Mouse (Mus musculus) lung, postnatal 10 days (tissue): ENCODE measurements around the gene Grik2.
"Not testable (repeated sequence)": the region's sequence is repeated elsewhere in the genome, so short reads cannot be mapped to it uniquely, and the experiment has no call there.

Experiments used
- DNase-seq: peaks from one replicate; pipeline ENCODE4 v3.0.0; 2021

Grik2 gene

DNA sequence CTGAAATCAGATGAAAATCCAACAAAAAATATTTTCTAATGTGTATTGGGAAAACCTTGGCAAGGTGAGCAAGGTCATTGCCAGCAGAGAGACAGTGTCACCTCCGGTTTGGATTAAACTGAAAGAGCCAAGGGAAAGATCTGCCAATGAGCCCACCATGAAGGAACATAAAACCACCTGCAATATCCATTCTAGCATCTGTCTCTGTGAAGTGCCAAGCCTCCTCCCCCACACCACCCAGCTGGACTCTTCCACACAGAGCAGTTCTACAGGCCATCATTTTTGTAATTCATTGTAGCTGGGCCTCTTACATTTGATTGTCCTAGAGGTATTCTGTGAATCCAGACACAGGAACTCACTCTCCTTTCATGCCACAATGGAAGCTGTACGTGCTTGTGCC lies 148.7 kb downstream of the Grik2 start:
- DNase-seq, result no peak

DNA sequence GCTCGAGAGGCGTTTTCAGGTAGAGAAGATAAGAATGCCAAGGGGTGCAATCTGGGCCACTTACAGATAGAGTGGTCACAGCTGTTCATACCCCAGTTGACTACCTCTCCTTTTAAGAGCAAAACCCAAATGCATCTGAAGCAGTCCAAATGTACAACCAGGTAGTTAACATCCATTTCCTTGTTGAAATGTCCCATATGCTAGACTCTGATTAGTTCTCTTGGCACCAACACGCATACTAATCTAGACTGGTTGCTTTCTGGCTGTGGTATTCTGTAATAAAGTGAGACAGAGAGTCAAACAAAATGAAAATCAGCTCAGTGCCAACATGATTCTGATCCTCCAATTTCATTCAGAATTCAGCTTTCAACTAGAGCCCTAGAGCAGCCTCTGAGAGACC lies 164.6 kb downstream of the Grik2 start:
- DNase-seq, result no peak

DNA sequence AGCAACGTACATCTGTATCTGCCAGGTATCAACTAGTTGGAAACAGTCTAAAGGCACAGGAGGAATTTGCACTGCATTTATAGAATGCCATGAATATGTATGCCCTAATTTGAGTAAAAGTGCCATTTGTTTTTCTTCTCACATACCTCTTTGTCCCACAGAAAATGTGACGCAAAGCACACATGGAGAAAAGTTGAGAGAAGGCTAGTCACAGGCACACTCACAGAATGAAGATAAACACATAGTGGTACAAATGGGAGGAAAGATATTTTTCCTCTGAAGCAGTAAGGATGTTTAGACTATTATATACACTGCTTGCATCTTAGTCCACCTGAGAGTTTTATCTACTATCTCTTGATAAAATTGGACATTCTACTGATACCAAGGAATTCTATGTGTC lies 190.9 kb downstream of the Grik2 start:
- no peak for DNase-seq

DNA sequence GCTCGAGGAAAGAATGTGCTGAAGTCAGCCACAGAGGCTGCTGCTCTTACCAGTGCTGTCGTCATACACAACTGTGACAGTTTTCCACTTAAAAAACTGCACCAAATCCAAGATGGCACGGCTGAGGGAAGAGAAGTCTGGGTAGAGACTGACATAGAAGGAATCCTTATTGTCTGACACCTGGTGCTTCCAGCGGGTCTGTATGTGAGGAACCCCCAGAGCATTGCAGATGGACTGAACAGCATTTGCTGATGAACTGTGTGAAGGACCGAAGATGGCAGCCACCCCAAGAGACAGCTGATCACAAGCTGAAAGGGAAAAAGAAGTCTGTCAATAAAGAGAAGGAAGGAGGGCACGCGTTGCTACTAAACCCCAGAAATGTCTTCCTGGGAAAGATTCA lies 215.1 kb downstream of the Grik2 start:
- no peak for DNase-seq

DNA sequence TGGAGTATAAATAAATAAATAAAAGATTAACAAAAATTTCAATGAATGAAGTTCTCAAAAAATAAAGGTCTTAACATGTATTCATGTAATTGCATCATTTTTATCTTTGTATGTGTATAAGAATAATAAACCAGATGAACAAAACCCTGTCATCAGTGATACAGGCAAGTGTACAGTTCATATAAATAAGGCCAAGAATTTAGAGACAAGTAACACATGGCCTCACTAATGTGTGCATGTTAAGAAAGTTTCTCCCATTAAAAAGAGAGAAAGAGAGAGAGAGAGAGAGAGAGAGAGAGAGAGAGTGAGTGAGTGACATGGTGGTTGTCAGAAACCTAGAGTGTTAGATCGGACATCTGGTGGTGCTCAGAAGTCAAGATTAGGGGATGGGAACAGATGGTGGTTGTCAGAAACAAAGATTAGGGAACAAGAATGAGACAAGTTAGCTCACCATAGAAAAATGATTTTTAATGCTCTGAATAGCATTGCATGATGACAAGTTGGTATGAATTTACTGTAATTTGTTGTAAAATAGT lies 228.6 kb downstream of the Grik2 start:
- no peak for DNase-seq

DNA sequence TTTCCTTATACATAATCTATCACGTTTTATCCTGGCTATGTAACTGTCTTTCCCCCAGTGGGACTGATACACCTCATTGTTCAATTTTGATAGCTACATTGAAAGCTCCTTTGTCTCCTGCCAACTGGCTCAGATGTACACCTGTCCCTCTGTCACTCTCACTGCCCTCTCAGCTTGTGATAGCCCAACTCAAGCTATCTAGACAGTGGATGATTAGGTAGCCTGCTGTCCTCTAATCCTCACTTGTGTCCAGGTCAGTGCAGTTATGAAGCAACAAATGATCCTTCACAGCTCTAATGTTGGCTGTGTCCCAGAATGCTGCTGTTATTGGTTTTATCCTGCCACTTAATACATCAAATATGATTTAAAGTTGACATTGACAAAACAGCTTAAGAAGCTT lies 246.3 kb downstream of the Grik2 start:
- DNase-seq, result no peak

DNA sequence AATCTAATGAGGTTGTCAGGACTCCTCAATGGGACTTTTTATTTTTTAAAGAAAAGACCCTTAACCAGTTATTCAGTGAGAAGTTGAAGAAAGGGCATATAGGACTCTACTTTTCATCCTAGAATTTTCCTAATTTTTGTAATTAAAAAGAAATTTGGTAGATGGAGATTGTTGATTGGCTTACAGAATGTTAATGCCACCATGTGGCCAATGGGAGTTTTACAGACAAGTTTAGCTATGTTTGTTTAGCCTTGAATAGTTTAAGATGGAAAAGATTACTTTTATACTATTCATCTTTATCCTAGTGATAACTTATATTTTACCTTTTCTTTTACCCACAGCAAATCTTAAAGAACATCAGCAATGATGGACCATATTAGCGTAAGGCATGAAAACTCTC lies 268.8 kb downstream of the Grik2 start:
- DNase-seq, result no peak

DNA sequence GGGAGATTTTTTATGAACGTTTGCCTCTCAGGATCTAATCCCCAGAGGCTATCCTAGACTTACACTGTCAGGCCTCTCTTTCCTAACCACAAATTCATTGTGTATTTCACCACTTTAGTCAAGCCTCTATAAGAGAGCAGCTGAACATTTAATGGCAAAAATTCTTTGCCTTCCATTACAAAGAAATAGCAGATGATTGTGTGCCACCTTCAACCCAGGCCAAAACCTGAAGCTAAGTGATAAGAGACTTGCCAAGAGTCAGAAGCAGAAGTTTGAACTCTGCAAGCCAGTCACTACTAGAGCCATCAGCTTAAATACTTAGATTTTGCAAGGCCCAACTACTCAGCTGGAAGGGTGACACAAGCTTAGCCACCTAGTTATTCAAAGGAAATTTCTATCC lies 287.9 kb downstream of the Grik2 start:
- no peak for DNase-seq

DNA sequence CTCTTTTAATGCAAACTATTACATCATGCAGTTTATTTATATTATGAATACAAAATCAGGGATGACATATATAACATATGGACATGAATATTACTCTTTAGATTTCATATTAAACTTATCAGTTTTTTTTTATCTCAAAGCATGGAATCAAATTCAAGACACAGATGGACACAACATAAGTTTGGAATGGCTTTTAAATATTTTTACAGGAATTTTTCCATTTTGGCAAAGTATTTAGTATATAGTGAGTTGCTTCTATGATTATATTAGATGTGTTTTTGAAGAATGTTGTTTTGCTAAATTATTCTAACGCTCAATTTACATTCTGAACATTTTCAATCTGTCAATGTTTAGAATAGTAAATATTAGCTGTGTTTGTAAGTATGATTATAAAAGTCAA lies 291.3 kb downstream of the Grik2 start:
- DNase-seq, result no peak

DNA sequence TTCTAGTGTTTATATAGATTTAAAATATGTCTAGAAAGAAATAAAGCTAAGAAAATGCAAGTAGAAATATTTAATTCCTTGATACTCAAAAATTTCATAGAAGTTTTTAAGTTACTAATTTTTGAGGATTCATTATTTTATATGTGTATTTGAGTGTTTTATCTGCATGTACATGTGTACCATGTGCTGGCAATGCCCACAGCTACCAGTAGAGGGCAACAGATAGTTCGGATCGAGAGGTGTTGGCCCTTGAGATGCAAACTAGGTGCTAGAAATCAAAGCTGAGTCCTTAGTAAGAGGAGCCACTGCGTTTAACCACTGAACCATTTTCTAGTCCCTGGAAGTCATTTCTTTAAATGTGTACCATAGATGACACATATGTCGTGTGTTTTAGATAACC lies 307.1 kb downstream of the Grik2 start:
- no peak for DNase-seq

DNA sequence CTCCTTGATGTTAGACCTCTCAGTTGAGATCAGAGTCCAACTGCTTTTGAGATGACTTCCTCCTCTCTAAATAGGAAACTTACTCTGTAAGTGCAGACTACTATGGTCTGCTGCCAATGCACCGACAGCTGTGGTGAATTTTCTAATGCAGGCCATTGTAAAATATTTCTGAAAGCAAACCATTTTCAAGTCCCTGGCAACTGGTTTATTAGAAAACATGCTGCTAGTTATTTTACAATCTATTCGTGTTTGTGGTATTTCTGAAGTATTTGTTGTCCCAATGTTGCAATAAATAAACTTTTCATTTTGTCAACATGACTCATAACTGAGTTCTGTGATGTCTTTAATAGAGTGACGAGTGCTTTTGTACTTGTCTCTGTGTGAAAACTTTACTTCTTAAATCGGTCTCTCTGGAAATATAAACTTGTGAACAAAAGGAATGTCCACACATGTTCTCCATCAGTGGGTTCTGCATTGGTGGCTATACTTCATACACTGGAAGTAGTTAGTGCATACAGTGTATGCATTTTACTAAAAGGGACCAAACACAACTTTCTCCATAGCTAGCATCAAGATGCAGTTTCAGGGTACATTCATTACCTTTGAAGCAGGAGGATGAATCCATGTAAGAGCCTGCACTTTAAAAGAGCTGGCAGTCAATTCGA lies 308.3 kb downstream of the Grik2 start:
- no peak for DNase-seq

DNA sequence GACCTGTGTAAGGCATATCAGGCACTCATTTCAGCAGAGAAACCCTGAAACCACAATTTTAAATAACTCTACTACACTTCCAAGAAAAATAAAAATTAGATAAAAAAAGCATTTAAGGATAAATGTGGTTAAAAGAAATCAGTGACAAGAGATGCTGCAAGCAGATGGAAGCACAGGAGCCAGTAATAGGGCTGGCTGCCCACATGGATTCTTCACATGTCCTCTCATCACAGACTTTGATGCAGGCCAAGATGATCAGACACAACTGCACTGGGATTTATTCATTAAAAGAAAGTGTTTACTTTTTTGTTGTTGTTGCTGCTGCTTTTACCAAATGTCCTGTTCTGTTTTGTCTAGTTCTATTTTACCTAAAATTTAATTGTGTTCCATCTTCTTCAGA lies 315.0 kb downstream of the Grik2 start:
- DNase-seq, result no peak

DNA sequence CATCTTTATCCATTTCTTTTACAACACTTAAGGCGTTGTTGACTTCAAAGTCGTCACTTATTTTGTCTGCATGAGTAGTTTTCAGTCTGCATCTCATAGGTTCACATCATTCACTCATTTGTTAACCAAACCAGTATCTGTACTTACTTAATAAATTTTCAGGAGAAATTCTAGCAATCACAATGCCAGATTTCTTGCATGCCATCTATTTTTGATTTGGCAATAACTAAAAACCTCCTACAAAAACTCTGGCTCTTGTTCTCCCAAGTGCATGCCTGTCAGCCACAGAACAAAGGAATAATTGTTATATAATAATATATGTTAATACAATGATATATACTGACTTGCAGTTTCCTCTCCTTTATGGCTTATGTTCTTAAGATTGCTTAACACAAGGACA lies 331.8 kb downstream of the Grik2 start:
- DNase-seq, result no peak

DNA sequence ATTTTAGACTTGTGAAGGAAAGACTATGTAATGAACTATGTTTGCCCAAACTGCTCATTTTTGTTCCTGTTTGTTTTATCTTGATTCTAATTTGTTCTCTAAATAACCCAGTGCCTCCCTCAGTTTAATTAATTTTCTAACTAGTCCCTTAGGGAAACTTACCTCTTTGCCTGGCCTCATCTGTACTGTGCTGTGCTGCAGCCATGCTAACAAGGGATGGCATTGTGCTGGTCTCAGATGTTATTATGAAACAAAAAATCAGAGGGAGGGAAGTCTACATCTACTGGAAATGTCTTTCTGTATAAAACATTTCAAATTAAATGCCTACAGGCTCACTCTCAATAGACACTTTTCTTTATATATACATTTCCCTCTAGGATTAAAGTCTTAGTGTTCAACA lies 335.0 kb downstream of the Grik2 start:
- no peak for DNase-seq

DNA sequence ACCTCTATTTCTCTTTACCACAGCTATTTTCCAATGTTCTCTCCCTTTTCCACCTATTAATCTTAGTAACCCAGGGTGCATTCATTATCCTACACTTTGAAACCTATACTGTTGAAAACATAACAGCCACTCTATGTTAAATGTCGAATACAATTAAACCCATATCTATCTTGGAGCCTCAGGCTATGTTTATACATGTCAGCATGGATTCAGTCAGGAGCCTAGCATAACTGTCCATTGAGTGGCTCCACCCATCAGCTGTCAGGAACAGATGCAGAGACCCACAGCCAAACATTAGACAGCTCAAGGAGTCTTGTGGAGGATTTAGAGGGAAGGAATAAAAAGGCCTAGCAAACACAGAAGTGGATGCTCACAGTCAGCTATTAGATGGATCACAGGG lies 347.2 kb downstream of the Grik2 start:
- DNase-seq, result no peak

DNA sequence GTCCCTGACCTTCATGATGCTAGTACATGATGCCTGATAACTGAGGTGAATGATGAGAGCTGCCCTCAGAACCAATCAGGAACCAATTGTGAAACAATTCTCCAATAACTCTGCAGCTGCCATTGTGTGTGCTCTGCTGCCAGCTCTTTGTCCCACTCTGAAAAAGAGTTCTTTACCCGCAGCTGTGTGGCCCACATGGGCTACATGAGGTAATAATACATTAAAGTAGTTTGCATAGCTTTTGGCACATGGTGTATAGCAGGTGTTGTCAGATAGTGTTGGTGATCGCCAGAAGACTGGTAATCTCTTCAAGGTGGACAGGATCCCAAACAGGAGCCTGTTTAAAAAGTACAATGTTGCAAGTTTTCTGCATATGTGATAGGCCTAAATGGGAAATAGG lies 351.5 kb downstream of the Grik2 start:
- DNase-seq, result no peak

DNA sequence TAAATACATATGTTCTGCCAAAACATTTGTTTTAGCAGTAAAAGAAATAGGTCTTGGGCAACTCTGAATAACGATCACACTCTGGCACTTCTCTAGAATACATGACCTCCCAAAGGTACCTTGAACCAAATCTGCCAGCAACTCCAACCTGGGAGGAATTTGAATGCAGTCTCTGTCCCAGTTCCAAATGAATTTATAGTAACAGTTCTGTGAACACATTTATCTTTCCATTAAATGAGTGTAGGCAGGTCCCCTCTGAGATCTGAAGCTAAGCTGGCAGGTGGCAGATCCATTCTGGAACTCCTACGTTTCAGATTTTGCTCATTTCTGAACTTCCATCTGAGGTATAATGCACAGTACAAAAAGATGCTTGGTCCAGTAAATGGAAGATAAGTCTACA lies 352.3 kb downstream of the Grik2 start:
- DNase-seq, result no peak

DNA sequence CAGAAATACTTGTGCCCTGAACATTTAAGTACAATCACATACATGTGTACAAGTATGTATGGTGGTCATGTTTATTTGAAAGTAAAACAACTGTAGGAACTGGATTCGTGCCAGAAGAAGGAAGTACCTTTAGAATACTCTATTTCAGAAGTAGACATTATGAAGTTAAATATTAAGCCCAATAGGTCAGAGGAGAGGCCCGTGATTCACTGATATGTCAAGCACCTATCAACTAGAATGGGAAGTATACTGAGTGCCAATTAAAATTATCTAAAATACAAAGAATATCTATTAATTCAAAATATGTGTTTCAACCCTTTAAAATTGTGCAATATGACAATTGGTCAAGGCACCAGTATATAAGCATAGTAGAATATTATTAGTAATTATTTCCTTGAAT lies 355.7 kb downstream of the Grik2 start:
- no peak for DNase-seq

DNA sequence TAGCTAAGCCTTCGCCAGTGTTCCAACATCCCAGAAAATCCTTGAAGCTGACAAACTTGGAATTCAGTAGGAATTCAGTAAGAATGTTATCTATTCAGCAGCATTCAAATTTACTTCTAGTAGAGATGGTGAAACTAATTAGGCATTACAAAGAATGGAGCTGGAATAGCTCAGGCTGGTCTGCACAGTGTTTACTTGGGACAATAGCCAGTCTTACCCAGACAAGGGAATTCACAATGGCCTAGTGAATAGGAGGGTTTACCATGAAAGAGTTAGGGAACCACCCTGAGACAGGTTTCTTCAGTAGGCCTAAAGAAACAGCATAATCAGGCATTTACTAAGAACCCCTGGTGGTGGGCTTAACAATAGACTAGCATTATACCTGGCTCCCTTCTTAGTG lies 371.4 kb downstream of the Grik2 start:
- DNase-seq, result not testable (repeated sequence)

DNA sequence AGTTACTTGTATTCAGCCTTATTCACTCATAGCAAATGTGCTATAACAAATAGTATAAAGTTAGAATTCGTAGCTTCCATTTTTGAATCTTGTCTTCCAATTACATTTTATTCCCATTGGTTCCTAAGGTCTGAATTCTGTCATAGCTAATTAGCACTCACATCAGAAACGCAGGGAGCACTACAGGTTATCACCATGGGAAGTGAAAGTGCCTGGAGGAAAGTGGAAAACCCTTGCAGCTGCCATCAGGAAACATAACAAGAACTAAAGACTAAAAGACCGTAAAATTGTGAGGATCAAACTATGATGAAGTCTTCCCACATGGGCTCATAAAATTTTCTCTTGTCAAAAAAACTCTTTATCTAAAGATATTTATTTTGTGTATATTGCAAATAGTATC lies 405.6 kb downstream of the Grik2 start:
- no peak for DNase-seq

DNA sequence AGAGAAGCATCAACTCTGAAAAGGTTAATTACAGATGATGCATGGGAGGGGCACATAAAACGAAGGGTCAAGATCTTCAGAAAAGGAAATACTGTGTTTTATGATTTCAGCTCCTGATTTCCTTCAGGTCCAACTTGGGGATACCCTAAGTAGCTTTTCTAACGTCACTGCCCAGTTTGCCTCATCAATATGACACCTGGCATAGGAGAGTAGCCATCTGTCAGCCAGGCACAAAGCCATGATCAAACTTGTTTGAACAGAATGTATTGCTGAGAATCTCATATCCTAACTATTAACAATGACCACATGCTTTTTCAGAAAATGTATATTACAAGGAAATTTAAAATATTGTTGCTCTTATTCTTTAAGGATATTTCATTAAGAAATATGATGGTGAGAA lies 406.7 kb downstream of the Grik2 start:
- no peak for DNase-seq

DNA sequence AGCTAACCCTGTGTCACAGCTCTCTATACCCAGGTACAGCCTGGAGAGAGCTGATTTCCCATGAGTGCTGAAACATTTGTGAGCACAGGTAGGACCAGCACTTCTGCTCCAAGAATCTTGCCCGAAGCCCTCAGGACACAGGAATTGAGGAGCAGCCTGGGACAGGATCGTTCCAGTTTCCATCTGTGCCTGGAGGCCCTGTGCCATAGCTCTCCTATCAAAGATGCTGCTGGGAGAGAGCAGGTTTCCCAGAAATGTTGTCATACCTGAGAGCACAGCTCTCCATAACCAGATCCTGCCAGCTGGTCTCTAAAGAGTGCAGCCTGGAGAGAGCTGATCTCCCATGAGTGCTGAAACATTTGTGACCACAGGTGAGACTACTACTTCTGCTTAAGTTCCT lies 420.0 kb downstream of the Grik2 start:
- no peak for DNase-seq

DNA sequence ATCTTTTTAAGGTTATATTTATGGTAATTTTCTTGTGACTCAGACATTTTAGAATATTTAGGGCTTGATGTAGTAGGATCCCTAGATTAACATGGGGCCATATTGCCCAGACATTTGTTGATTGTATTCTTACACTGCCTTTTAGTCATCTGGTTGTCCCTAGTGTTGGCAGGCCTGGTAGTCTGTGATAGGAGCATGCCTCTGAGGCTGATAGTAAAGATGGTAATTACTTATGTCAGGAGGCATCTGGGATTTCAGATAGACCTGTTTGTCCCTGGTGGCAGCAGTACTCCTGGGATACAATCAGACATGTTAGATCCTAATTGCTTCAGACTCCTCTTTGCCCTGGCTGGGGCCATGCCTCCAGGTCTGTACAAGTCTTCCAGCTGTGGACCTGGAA lies 423.3 kb downstream of the Grik2 start:
- no peak for DNase-seq

DNA sequence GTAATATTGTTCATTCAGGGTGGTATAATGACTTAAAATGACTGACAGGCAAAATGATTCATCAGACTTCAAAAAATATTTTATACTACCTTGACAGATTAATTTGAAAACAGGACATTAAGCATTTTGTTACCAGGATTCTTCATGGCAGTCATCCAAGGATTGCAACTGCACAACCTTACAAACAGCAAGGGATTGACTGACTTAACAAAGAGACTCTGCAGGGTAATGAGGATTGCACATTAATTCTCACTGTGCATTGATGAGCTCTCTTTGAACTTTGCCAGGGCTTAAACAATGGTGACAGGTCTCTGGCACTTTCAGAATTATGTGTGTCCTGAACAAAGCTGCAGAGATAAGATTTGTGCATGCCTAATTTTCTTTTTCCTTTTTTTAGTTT lies 466.2 kb downstream of the Grik2 start:
- DNase-seq, result no peak

DNA sequence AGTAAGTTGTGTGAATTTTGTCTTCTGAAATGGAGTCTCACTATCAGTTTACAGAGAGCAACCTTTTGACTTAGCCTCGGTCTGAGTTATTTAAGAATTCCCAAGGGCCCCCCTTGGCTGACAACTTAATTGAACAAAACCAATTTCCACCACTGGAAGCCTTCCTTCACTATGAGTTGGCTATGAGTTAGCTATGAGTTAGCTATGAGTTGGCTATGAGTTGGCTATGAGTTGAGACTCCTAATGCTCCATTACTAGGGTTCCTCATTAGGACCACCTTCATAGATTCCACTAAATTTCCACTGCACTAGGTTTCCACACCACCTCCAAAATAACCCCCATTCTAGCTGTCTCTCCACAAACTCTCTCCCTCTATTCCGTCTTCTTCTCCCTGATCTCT lies 468.7 kb downstream of the Grik2 start:
- no peak for DNase-seq
